Mouse (Mus musculus): ENCODE measurements around the gene Uchl1.
A peak's percentile ranks its signal among the peaks of the same experiment; 100 is the strongest.

The Uchl1 gene

GRCm38 (mm10) chr5:66710445-66711019 lies 34.6 kb downstream of the Uchl1 start:
- no peak for DNase-seq

DNA sequence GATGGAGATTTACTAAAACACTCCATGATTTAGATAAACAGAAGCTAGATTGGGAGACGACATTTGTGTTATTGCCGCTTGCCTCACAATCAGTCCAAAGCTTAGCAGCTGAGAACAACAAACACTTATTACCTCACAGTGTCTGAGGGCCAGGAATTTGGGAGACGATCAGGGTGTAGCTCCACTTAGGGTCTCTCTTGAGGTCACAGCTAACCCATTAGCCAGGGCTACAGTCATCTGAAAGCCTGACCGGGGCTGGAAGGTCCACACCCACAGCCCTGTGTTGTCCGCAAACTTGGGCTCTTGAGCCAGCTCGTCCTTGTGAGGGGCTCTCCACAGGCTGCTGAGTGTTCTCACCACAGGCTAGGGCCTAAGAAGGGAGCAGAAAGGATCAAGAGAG lies 36.9 kb downstream of the Uchl1 start:
- DNase-seq: no peak

GRCm38 (mm10) chr5:66715498-66715931 lies 39.6 kb downstream of the Uchl1 start:
- DNase-seq: no peak

- DNase-seq: no peak
Measured at GRCm38 (mm10) chr5:66717931-66718330, 42.0 kb downstream of the Uchl1 start.

DNA sequence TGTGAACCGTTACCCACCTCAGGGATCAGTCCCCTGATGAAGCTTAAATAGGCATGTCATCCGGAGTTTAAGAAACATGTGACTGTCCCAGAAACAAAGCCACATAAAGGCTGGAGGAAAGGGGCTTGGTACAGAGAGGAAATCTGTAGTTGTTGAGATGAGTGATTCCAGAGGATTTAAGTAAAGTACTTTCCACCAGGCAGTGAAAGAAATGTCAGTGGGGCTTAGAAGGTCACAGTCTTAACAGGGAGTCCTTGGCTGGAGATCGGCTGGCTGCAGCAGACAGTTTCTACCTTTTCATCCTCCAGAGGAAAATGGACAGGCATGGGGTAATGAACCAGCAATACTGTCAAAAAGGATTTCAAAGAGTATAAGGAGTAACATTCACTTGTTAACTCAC lies 42.5 kb downstream of the Uchl1 start:
- no peak for DNase-seq

DNA sequence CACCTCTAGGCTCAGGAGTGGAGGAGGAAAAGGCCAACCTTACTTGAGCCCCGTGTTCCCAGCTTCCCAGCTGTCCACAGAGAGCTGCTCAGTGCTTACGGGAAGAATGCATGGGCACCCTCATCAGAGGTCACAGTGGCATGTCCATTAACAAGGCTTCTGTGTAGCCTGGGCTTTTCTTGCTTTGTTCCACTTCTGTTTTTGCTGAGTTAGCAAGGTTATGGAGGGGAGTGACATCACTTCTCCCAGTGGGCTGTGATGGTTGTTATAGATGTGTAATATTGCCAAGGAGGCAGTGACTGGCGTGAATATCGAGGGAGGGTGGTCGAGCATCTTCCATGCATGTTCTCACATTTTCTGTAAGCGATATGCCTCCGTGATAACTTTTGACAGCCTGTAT lies 43.0 kb downstream of the Uchl1 start:
- DNase-seq: no peak

DNA sequence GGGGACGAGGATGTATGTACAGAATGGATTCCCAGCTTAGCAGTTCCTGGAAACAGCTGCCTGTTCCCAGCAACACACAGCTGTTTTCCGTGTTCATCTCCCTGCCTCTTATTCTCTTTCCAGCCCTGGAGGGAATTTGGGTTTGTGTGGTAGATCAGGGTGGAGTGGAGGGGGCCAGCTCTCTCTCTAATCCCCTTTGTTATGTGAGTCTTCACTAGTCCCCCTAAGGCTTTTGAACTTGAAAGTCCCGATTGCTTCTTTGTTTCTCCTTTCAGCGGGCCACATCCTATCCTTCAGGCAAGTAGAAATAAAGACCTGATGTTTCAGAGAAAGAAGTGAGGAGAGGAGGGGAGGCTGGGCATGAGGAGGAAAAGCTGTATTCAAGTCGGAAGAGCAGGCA lies 45.0 kb downstream of the Uchl1 start:
- DNase-seq: no peak

DNA sequence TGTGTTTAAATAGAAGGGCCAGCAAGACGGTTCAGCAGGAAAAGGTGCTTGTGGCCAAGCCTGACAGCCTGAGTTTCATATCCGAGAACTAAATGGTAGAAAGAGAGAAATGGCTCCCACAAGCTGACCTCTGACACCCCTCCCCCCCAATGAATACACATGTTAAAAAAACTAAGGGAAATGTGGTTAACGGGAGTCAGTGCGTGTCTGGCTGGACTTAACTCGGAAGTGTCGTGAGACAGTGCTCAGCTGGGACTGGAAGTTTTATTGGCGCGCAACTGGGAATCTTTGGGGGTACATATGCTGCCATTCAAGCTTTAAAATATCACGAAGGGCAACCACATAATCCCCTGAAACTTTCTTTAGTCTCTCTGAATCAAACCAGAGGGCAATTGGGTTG lies 46.7 kb downstream of the Uchl1 start:
- no peak for DNase-seq

GRCm38 (mm10) chr5:66723037-66723436 lies 47.1 kb downstream of the Uchl1 start:
- DNase-seq: no peak

GRCm38 (mm10) chr5:66723626-66724025 lies 47.7 kb downstream of the Uchl1 start:
- DNase-seq: no peak

GRCm38 (mm10) chr5:66729306-66729705 lies 53.4 kb downstream of the Uchl1 start:
- DNase-seq: no peak

DNA sequence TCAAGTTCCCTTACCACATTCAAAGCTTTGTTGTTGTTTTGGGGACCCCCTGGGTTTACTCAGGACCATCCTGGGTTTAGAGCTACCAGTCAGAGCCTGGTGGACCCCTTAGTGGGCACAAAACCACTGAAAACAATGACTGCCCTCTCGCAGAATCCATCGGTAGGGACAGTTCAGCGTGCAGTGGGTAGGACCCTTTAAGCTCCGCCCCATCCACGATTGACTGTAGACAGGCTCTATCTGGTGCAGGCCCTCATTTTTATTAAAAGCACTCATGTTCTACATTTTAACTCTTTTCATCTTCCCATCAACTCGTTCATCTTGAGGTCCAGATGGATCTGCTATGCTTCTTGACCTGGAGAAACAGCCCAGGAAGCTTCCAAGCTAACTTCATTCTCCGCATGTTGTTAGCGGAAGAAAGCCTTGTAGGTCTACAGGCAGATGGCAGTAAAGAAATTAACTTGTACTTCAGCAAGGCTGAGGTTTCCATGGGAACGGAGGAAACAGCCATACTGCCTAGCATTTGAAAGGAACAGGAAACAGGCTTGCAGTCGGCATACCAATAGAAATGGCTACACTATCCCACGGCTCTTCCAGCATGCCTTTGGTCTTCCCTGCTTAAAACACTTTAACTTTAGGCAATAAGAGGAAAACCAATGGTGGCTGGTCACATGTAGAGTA lies 54.9 kb downstream of the Uchl1 start:
- DNase-seq: peak in 1 of 2 experiments; percentile 16

DNA sequence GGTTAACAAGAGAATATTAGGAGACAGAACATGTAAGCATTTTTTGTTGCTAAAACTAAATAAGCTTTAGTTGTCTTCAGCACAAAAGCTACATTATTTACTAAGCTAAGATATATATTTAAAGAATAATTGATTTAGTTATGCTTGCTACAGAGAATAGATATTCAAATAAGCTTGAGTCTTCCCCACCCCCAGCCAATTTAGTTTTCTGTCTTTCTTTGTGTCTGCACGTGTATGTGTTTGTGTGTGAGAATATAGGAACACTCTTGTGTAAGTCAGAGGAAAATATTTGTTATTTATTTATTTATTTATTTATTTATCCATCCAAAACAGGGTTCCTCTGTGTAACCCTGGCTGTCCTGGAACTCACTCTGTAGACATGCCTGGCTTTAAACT lies 55.4 kb downstream of the Uchl1 start:
- no peak for DNase-seq

DNA sequence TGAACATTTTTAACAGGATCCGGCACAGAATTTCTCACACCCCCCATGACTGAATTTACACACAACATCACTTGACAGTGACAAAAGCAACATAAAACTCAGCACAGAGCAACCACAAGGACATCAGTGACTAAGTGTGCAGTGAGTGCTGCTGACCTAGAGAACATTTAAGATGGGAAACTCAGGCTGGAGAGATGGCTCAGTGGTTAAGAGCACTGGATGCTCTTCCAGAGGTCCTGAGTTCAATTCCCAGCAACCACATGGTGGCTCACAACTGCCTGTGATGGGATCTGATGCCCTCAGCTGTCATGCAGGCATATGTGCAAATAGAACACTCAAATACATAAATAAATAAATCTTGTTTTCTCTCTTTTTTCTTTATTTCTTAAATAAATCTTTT lies 57.7 kb downstream of the Uchl1 start:
- DNase-seq: no peak
